Mouse (Mus musculus) frontal cortex, adult 2 months (tissue): ENCODE data around the gene Sorl1. TPM values are rescaled to one million over a fixed set of nuclear protein-coding genes. Genes with fewer than 3 reads are reported as not detected.

Source experiments
- DNase-seq, 2 experiments: peaks; one replicate each; pipeline ENCODE4 v3.0.0; 2022; ENCODE audit warnings: low spot score in 1 of 2; ENCODE audit errors: extremely low spot score in 1 of 2
- polyA plus RNA-seq: library from polyadenylated mRNA; depleted of rRNA; stranded (reverse); fragments of >200 nt; gene quantifications from 2 replicates; pipeline ENCODE4 v1.2.3, GENCODE M21; 2012

Sorl1 gene
- polyA plus RNA-seq, 1 experiment: 63.5 TPM

GRCm38 (mm10) chr9:42022318-42022717 is 101.8 kb downstream of the Sorl1 start:
- no peak for DNase-seq

DNA sequence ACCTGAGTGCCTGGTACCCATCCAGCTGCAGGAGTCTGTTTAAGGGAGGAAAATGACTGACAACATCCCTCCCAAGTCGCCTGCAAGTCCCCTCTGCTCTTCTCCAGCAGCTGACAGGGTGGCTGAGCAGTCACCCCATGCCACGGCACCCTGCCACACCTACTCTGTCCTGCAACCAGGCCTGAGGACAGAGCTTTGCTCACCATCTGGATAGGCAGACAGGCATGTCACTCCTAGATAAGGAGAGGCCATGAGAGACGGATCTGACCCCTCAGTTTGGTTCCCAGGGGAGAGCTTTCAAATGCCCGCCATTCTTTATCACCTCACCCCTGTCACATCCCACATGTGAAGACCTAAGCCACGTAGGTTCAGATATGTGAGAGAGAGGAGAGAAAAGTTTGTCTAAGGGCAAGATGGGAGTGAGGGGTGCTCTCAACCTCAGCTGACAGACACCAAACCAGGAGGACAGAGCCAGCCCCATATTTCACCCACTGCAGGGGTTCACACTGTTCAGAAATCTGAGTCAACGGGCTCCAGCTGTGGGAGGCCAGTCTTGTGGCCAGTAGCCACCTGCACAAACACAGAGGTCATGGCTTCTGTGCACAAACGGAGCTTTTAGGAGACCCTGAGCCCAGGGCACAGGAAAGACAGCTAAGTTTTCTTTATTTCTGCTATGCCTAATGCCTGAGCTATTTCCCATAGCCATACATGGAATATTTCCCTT is 104.6 kb downstream of the Sorl1 start:
- no peak for DNase-seq

- no peak for DNase-seq
Measured at GRCm38 (mm10) chr9:42008501-42008900, 115.6 kb downstream of the Sorl1 start.

DNA sequence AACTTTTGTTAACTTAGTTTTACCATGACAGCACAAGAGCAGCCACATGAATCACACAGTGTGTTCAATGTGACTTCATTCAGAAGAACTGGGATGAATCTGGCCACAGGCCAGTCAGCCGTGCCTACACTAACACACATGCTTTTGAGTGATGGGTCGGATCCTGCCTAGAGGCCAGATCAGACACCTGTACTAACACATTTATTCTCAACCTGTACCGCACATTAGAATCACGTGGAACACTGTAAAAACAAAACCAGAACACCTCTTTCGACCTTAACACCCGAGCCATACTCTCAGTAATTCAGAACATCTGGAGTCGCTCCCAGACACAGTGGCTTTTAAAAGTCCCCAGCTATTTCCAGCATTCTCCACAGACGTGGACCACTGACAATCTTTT is 119.0 kb downstream of the Sorl1 start:
- no peak for DNase-seq

DNA sequence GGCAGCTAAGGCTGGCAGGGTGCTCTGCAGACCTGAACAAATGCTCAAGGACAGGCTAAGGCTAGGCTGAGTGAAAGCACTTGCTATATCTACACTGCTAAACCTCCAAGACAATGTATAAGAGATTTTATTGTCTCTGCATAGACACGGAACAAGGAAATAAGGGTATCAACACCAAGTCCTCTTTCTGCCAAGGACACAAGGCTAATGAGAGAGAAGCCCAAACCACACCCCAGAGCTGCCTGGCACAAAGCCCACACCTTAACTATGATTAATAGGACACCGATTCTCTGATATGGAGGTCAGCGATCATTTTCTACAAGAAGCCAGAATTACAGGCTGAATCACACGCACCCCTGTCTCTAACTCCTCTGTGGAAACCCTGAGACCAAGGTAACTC is 120.0 kb downstream of the Sorl1 start:
- DNase-seq: no peak

- peak in 1 of 2 experiments; percentile 69 for DNase-seq
Measured at GRCm38 (mm10) chr9:41999498-42000473, 124.3 kb downstream of the Sorl1 start.

DNA sequence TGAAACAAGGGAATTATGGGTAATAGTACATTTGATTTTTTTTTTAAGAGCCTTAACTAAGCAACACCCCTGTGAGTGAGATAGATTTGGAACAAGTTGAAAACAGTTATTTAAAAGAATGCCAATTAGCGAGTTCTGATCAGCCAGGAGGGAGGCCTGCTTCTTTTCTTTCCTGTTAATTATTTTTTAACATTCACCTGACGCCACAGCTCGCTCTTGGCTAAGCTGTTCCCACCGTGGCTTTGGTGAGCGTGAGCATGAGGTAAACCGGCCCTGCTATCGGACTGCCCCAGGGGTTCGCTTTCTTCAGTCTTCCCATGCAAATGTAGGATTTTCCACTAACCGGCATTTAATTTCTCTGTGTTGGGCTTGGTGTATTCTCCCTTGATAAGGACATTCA is 128.8 kb downstream of the Sorl1 start:
- no peak for DNase-seq

GRCm38 (mm10) chr9:41993821-41994220 is 130.3 kb downstream of the Sorl1 start:
- DNase-seq: no peak

GRCm38 (mm10) chr9:41992841-41993240 is 131.3 kb downstream of the Sorl1 start:
- no peak for DNase-seq

GRCm38 (mm10) chr9:41985636-41986035 is 138.5 kb downstream of the Sorl1 start:
- DNase-seq: no peak

- DNase-seq: no peak
Measured at GRCm38 (mm10) chr9:41985052-41985451, 139.0 kb downstream of the Sorl1 start.

- no peak for DNase-seq
Measured at GRCm38 (mm10) chr9:41984306-41984705, 139.8 kb downstream of the Sorl1 start.

GRCm38 (mm10) chr9:41983286-41983685 is 140.8 kb downstream of the Sorl1 start:
- DNase-seq: no peak

DNA sequence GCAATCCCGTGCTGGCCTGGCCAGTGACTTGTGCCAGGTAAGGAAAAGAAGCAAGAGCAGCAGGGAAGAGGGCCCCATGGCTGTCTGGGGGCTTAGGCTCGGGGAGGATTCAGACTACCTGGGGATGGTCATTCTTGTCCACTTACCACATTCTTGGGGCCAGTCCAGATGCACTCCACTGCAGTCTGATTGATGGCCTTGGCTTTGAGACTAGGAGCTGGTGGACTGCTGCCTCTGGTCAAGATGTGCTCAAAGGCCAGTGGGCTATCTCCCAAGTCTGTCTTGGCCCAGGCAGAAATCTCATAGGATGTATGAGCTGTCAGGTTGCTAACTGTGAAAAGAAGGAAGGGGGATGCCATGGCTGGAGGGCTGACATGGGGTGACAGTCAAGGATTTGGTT is 141.3 kb downstream of the Sorl1 start:
- DNase-seq: no peak

DNA sequence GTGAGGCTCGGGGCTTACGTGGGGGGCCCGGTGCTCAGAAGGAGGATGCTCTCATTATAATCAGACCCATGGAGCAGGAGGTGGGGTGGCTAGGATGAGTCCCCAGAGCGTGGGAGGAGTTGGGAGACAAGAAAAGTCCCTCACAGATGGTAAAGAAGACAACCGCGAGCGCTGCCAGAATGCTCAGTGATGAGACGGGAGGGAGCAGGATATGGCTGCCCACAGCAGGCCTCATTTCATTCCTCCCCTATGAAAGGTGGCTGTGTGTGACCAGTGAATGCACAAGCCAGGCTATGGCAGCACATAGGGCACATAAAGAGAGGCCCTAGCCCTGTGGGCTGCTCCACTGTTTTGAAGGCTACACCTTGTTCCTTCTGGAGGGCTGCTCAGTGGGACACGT is 142.1 kb downstream of the Sorl1 start:
- DNase-seq: peak; percentile 59 to 85

DNA sequence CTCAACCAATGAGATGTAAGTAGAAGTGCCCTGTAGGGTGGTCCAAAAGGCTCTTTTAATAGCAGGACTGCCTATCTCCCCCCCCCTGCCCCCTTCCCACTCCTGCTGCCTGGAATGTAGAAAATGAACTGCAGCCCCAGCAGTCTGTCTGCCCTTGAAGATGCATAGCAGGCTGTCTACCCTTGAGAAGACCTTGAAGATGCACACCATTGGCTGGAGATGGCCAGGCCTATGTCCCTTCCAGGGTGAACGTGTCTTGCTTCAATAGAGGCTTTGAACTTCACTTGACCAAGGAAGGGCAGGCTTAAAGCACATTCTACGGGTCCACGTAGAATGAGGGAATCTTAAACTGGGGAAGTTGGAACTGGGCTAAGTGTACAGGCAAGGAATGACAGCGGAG is 142.8 kb downstream of the Sorl1 start:
- DNase-seq: no peak

GRCm38 (mm10) chr9:41980796-41981195 is 143.3 kb downstream of the Sorl1 start:
- no peak for DNase-seq

DNA sequence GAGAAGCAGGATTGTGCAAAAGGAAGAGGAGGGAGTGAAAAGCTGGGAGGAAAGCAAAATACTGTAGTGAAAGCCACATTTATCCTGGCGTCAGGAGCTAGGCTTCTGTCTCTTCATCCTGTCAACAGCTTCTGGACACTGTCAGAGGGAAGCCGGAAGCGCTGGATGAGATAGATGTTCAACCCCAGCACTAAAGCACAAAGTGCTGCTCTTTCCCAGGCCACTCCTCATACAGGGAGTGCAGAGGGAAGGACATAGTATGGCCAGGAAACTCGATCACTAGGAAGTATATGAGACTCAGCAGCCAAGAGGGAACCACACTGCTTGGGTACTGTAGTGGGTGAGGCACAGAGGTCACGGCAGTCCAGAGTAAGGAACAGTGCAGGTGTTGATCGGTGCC is 145.7 kb downstream of the Sorl1 start:
- DNase-seq: no peak

GRCm38 (mm10) chr9:41975968-41976367 is 148.1 kb downstream of the Sorl1 start:
- DNase-seq: no peak

DNA sequence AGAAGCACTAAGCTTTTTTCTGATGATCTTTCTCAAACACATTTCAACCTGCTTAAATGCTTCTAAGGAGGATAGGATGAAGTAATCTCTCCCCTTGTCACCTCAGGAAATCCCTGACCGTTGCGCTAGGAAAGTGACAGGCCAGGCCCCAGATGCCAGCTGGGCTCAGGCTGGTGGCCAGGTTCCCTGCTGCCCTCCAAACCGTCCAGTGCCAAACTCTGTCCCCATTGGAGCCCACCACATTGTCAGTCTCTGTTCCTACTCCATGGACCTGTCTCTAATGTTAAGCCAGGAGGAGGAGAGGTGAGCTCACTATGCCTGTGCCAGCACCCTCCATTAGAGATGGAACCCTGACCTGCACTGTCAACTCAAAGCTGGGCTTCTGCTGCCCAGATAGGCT is 149.4 kb downstream of the Sorl1 start:
- no peak for DNase-seq

DNA sequence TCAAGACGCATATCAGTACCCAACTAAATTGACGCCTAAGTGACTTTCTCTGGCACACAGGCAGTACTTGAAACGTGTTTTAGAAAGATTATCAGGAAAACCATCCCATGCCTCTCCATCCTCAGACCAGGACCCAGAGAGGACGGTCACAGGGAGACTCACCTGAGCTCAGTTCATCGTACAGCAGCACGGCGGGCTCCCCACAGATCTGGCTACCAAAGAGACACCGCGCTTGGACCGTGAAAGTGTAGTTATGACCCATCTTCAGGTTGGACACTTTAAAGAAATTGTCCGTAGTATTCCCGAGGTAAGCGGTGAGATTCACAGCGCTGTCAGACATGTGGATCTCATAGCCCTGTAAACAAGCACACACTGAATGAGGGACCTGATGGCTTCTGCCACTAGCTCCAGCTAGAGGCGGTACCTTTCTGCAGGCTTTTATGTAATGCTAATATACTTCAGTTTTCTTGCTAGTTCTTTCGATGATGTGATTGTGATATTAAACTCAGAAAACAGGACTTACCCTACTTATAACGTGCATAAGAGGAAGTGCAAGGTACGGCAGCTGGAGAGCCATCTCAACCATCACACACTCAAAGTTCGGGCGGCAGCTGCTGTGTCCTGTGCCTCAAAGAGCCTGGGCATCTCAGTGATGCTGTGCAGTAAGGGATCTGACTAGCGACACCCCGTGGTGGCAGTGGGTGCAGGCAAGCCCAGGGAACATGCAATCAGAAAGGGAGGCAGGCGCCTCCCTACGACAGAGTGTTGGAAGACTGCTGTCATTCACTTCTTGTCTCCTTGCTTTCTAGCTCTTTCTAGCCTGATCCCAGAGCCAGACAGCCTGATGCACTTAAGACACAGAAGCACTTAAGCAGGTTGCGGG is 150.1 kb downstream of the Sorl1 start:
- peak; percentile 78 to 92 for DNase-seq
